Mouse (Mus musculus) E14TG2a.4 (cell line): Measurements from ENCODE around the gene Ovol3.

Experiments
- CTCF ChIP-seq: conservative IDR thresholded peaks from 2 replicates; pipeline ENCODE4 v1.5.1; 2014; ENCODE audit warnings: low read length
- NANOG ChIP-seq: IDR thresholded peaks from 2 replicates; pipeline ENCODE4 v1.6.1; 2014; ENCODE audit warnings: borderline replicate concordance, low read length, mixed read lengths
- POU5F1 ChIP-seq: IDR thresholded peaks from 2 replicates; pipeline ENCODE4 v1.6.1; 2014; ENCODE audit warnings: low read length, borderline replicate concordance

- no peak for TF ChIP-seq CTCF
- TF ChIP-seq POU5F1: no peak
- no peak for TF ChIP-seq NANOG
Measured at GRCm38 (mm10) chr7:30235625-30236024, at the start of gene Ovol3.
